Mouse (Mus musculus) forebrain, embryonic 11.5 days (tissue): ENCODE measurements at regions not wholly inside any gene's neighbourhood (a gene's known extent, or its start where the extent isn't known, plus 50 kb on each side); places are given as distances from the start of the nearest gene placed in this dataset.
A peak's percentile ranks its signal among the peaks of the same experiment; 100 is the strongest.

Experiments used
- ATAC-seq: fragments of 200-750 bp; cut with Nextera tagmentation; replicated peaks from 2 replicates; pipeline ENCODE4 v1.8.0; 2017; ENCODE audit warnings: moderate TSS enrichment; ENCODE audit not compliant: low FRiP score
- DNase-seq: peaks from one replicate; pipeline ENCODE4 v3.0.0-alpha.2; 2017; ENCODE audit warnings: low spot score
- H3K27ac ChIP-seq: fragments of 300-500 bp; sonication (generic); 2 replicates; pipeline ENCODE4 v1.5.1; 2014; ENCODE audit warnings: low read depth, low read length
- H3K27me3 ChIP-seq: fragments of 300-500 bp; sonication (generic); 2 replicates; pipeline ENCODE4 v1.6.1; 2014; ENCODE audit warnings: mild to moderate bottlenecking, low read length, mixed read lengths; ENCODE audit not compliant: control insufficient read depth, insufficient read depth
- H3K36me3 ChIP-seq: fragments of 300-500 bp; sonication (generic); 2 replicates; pipeline ENCODE4 v1.6.1; 2014; ENCODE audit warnings: mild to moderate bottlenecking, low read length, moderate library complexity, mixed read lengths; ENCODE audit not compliant: control insufficient read depth, insufficient read depth
- H3K4me1 ChIP-seq: fragments of 300-500 bp; sonication (generic); replicated peaks from 2 replicates; pipeline ENCODE4 v1.6.1; 2014; ENCODE audit warnings: low read length, mixed read lengths; ENCODE audit not compliant: control insufficient read depth, insufficient read depth
- H3K4me2 ChIP-seq: fragments of 300-500 bp; sonication (generic); 2 replicates; pipeline ENCODE4 v1.6.1; 2014; ENCODE audit warnings: low read depth, mild to moderate bottlenecking, low read length, moderate library complexity, mixed read lengths; ENCODE audit not compliant: severe bottlenecking
- H3K4me3 ChIP-seq: fragments of 300-500 bp; sonication (generic); 2 replicates; pipeline ENCODE4 v1.5.1; 2014; ENCODE audit warnings: low read depth, low read length
- H3K9ac ChIP-seq: fragments of 300-500 bp; sonication (generic); 2 replicates; pipeline ENCODE4 v1.6.1; 2014; ENCODE audit warnings: low read length
- H3K9me3 ChIP-seq: fragments of 300-500 bp; sonication (generic); 2 replicates; pipeline ENCODE4 v1.6.1; 2016; ENCODE audit warnings: low read length, mixed read lengths; ENCODE audit not compliant: control insufficient read depth
- WGBS: fragments of 180-500 bp; shearing (Covaris S2); extraction: QIAGEN DNeasy Blood & Tissue Kit; methylation state at CpG from one replicate; pipeline ENCODE4 v1.1.7; 2014; 5-methylcytosine and 5-hydroxymethylcytosine counted together

GRCm38 (mm10) chr1:76880783-76881145 is 634.1 kb downstream of the Epha4 start:
- Histone ChIP-seq H3K4me2 (no peak overlapping the region), H3K9me3 (no peaks in the 10 kb centered on the region), H3K36me3 (no peaks in the 10 kb centered on the region), H3K9ac (no peak overlapping the region), H3K27ac (no peak overlapping the region), H3K27me3 (no peaks in the 10 kb centered on the region), H3K4me1 (no peaks in the 10 kb centered on the region), H3K4me3 (no peak overlapping the region)
- ATAC-seq (no peak), DNase-seq (no peak)
- 63% methylated on average over 3 of the region's 4 CpGs for WGBS

- ATAC-seq = no peak
- Histone ChIP-seq H3K4me2 (no peak overlapping the region), H3K9me3 (no peaks in the 10 kb centered on the region), H3K9ac (no peak overlapping the region), H3K27me3 (no peaks in the 10 kb centered on the region), H3K4me1 (no peaks in the 10 kb centered on the region), H3K4me3 (no peak overlapping the region), H3K36me3 (no peaks in the 10 kb centered on the region), H3K27ac (no peak overlapping the region)
- DNase-seq = no peak
- 44% methylated on average over 17 of the region's 17 CpGs for WGBS
These were observed 618.6 kb downstream of the Epha4 start for GRCm38 (mm10) chr1:76896152-76896864.

DNA sequence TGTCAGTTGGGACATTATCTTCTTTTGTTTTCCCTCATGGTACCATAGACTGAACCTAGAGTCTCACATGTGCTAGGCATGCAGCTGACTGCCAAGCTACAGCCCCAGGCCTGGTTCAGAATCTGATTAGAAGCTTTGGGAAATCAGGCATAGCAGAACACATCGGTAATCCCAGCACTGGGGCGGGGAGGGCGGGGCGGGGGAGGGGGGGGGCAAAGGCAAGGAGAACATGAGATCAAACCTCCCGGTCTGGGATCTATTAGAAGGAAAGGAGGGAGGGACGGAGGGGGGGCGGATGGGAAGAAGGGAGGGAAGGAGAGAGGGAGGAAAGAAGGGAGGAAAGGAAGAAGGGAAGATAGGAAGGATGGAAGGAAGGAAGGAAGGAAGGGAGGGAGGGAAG is 617.5 kb downstream of the Epha4 start:
- WGBS = 47% methylated on average over 5 of the region's 7 CpGs
- Histone ChIP-seq H3K9ac (no peak overlapping the region), H3K4me2 (no peak overlapping the region), H3K27ac (no peak overlapping the region), H3K4me1 (no peaks in the 10 kb centered on the region), H3K9me3 (no peaks in the 10 kb centered on the region), H3K4me3 (no peak overlapping the region), H3K36me3 (no peaks in the 10 kb centered on the region), H3K27me3 (no peaks in the 10 kb centered on the region)
- ATAC-seq (no peak), DNase-seq (peak; percentile 46)

- Histone ChIP-seq H3K9me3 (no peaks in the 10 kb centered on the region), H3K36me3 (no peaks in the 10 kb centered on the region), H3K4me2 (no peak overlapping the region), H3K9ac (no peak overlapping the region), H3K4me3 (no peak overlapping the region), H3K27ac (no peak overlapping the region), H3K4me1 (no peaks in the 10 kb centered on the region), H3K27me3 (no peaks in the 10 kb centered on the region)
- 95% methylated on average over 3 of the region's 3 CpGs for WGBS
- no peak for DNase-seq
- no peak for ATAC-seq
These were observed 603.4 kb downstream of the Epha4 start for GRCm38 (mm10) chr1:76911472-76911871.

GRCm38 (mm10) chr1:76919541-76919940 is 595.3 kb downstream of the Epha4 start:
- ATAC-seq = no peak
- 54% methylated on average over 2 of the region's 2 CpGs for WGBS
- no peaks in the 10 kb centered on the region; the same call in 1 of the 2 replicates for H3K4me1 ChIP-seq
- H3K27ac ChIP-seq = no peak overlapping the region
- no peaks in the 10 kb centered on the region for H3K27me3 ChIP-seq
- no peak for DNase-seq
- no peak overlapping the region for H3K9ac ChIP-seq
- H3K9me3 ChIP-seq = no peaks in the 10 kb centered on the region
- H3K36me3 ChIP-seq = no peaks in the 10 kb centered on the region
- H3K4me2 ChIP-seq = no peak overlapping the region
- no peak overlapping the region for H3K4me3 ChIP-seq

GRCm38 (mm10) chr1:76920634-76921033 is 594.3 kb downstream of the Epha4 start:
- DNase-seq (no peak), ATAC-seq (no peak)
- H3K4me1 ChIP-seq = no peaks in the 10 kb centered on the region; the same call in 1 of the 2 replicates
- H3K27ac ChIP-seq = no peak overlapping the region
- H3K4me3 ChIP-seq = no peak overlapping the region
- no peak overlapping the region for H3K4me2 ChIP-seq
- no peak overlapping the region for H3K9ac ChIP-seq
- H3K27me3 ChIP-seq = no peaks in the 10 kb centered on the region
- no peaks in the 10 kb centered on the region for H3K9me3 ChIP-seq
- H3K36me3 ChIP-seq = no peaks in the 10 kb centered on the region

- no peak overlapping the region for H3K4me3 ChIP-seq
- H3K4me1 ChIP-seq = no peaks in the 10 kb centered on the region; the same call in 1 of the 2 replicates
- H3K36me3 ChIP-seq = no peaks in the 10 kb centered on the region
- no peaks in the 10 kb centered on the region for H3K9me3 ChIP-seq
- H3K27me3 ChIP-seq = no peaks in the 10 kb centered on the region
- H3K9ac ChIP-seq = no peak overlapping the region
- no peak for DNase-seq
- H3K27ac ChIP-seq = no peak overlapping the region
- H3K4me2 ChIP-seq = no peak overlapping the region
- no peak for ATAC-seq
- WGBS = 92% methylated on average over 5 of the region's 5 CpGs
These were observed 587.8 kb downstream of the Epha4 start for GRCm38 (mm10) chr1:76927041-76927440.

- Histone ChIP-seq H3K4me1 (no peaks in the 10 kb centered on the region; the same call in 1 of the 2 replicates), H3K4me3 (no peak overlapping the region), H3K27me3 (no peaks in the 10 kb centered on the region), H3K4me2 (no peak overlapping the region), H3K9me3 (no peaks in the 10 kb centered on the region), H3K27ac (no peak overlapping the region), H3K36me3 (no peaks in the 10 kb centered on the region), H3K9ac (no peak overlapping the region)
- ATAC-seq (no peak), DNase-seq (no peak)
- WGBS = 87% methylated on average over 2 of the region's 2 CpGs
These were observed 586.9 kb downstream of the Epha4 start for GRCm38 (mm10) chr1:76928035-76928434.

DNA sequence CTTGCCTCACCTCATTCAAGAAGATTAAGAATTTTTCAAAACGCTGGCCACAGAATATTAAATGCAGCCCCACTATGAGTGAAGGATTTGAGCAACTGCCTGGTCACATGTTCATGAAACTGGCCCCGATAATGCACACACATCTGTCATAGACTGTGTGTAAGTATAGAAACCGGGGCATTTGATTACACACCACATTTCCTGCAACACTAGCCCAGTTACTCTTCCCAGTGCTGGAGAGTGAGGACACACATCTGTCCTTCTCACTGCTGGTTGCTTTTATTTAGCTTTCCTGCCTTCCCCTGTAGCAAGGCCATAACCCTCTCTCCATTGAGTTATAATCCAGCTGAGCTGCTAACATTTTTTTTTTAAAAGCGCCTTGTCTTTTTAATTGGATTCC is 581.4 kb downstream of the Epha4 start:
- Histone ChIP-seq H3K36me3 (no peaks in the 10 kb centered on the region), H3K9ac (no peak overlapping the region), H3K4me1 (no peaks in the 10 kb centered on the region), H3K4me3 (no peak overlapping the region), H3K4me2 (no peak overlapping the region), H3K9me3 (no peaks in the 10 kb centered on the region), H3K27me3 (no peaks in the 10 kb centered on the region), H3K27ac (no peak overlapping the region)
- no peak for ATAC-seq
- WGBS = 91% methylated on average over 4 of the region's 4 CpGs
- no peak for DNase-seq
